Mouse (Mus musculus) hindbrain, embryonic 15.5 days (tissue): ENCODE results near the gene Eml4. TPM values are rescaled to one million over a fixed set of nuclear protein-coding genes. Genes with fewer than 3 reads are reported as not detected.

Experiments
- ATAC-seq: fragments of 200-750 bp; cut with Nextera tagmentation; 2 replicates; pipeline ENCODE4 v1.8.0; 2017; ENCODE audit warnings: low read depth, moderate number of reproducible peaks, moderate TSS enrichment; ENCODE audit not compliant: low FRiP score
- H3K27ac ChIP-seq: fragments of 300-500 bp; sonication (generic); replicated peaks from 2 replicates; pipeline ENCODE4 v1.5.1; 2015; ENCODE audit warnings: mild to moderate bottlenecking, inconsistent platforms
- H3K27me3 ChIP-seq: fragments of 300-500 bp; sonication (generic); 2 replicates; pipeline ENCODE4 v1.6.1; 2015; ENCODE audit warnings: control low read depth, inconsistent platforms
- H3K36me3 ChIP-seq: fragments of 300-500 bp; sonication (generic); 2 replicates; pipeline ENCODE4 v1.6.1; 2015; ENCODE audit warnings: control low read depth, inconsistent platforms
- H3K4me1 ChIP-seq: fragments of 300-500 bp; sonication (generic); replicated peaks from 2 replicates; pipeline ENCODE4 v1.6.1; 2015; ENCODE audit warnings: control low read depth, inconsistent platforms
- H3K4me2 ChIP-seq: fragments of 300-500 bp; sonication (generic); 2 replicates; pipeline ENCODE4 v1.6.1; 2015; ENCODE audit warnings: moderate library complexity, mild to moderate bottlenecking, inconsistent platforms
- H3K4me3 ChIP-seq: fragments of 300-500 bp; sonication (generic); 2 replicates; pipeline ENCODE4 v1.5.1; 2015; ENCODE audit warnings: mild to moderate bottlenecking, inconsistent platforms
- H3K9ac ChIP-seq: fragments of 300-500 bp; sonication (generic); 2 replicates; pipeline ENCODE4 v1.6.1; 2015; ENCODE audit warnings: inconsistent platforms
- H3K9me3 ChIP-seq: fragments of 300-500 bp; sonication (generic); 2 replicates; pipeline ENCODE4 v1.6.1; 2016; ENCODE audit warnings: control low read depth, inconsistent platforms
- WGBS: fragments of 180-500 bp; shearing (Covaris S2); methylation state at CpG from one replicate; pipeline ENCODE4 v1.1.7; 2015; 5-methylcytosine and 5-hydroxymethylcytosine counted together
- polyA plus RNA-seq: library from polyadenylated mRNA; unstranded; fragments of >200 nt; fragmentation: Nextera tagmentation; extraction: Ambion mirVana; gene quantifications from 2 replicates; pipeline ENCODE4 v1.2.1, GENCODE M21; 2015

Eml4 gene
- polyA plus RNA-seq, 1 experiment from 2014 or later: 32.6 TPM

DNA sequence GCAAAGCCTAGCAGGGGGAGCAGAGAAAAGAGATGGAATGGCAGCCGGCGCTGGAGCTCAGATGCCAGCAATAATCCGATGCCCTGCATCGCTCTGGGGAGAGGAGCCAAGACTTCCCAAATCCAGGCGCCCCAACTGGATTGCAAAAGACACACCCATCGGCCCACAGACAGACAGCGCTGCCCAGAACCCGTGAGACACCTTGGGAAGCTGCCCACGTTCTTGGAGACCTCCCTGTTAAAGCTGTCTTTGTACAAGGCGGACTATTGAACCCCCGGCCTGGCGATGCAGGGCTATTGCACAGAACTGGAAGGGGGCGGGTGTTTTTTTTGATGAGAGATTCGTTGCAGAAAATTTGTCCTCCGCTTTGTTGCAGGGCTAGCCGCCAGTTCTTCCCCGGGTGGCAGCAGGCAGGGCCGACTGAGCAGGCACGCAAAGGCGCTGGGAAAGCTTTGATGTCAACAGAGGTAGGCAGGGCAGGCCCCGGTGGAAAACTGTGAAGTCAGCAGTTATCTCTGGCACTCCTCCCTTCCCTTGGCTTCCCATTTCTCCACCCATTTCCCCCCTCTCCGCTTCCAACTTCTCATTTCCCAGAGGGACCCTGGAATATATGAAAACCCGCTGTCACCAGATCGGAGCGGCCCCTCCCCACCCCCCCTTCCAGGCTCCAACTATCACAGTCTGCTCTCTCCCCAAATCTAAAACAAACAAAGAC is 28.0 kb upstream of the Eml4 start:
- H3K4me3 ChIP-seq: peak overlapping the region; percentile 29
- peak overlapping the region; percentile 57 for H3K4me2 ChIP-seq
- no peaks in the 10 kb centered on the region for H3K9me3 ChIP-seq
- H3K4me1 ChIP-seq: peaks cover 17% of the 10 kb centered on the region
- peak overlapping the region; percentile 27; the same call in 1 of the 2 replicates for H3K9ac ChIP-seq
- no peaks in the 10 kb centered on the region for H3K36me3 ChIP-seq
- ATAC-seq: peak; percentile 69; the same call in 1 of the 2 replicates
- WGBS: 10% methylated on average over 25 of the region's 25 CpGs
- no peaks in the 10 kb centered on the region for H3K27me3 ChIP-seq
- peak overlapping the region; percentile 62 for H3K27ac ChIP-seq

DNA sequence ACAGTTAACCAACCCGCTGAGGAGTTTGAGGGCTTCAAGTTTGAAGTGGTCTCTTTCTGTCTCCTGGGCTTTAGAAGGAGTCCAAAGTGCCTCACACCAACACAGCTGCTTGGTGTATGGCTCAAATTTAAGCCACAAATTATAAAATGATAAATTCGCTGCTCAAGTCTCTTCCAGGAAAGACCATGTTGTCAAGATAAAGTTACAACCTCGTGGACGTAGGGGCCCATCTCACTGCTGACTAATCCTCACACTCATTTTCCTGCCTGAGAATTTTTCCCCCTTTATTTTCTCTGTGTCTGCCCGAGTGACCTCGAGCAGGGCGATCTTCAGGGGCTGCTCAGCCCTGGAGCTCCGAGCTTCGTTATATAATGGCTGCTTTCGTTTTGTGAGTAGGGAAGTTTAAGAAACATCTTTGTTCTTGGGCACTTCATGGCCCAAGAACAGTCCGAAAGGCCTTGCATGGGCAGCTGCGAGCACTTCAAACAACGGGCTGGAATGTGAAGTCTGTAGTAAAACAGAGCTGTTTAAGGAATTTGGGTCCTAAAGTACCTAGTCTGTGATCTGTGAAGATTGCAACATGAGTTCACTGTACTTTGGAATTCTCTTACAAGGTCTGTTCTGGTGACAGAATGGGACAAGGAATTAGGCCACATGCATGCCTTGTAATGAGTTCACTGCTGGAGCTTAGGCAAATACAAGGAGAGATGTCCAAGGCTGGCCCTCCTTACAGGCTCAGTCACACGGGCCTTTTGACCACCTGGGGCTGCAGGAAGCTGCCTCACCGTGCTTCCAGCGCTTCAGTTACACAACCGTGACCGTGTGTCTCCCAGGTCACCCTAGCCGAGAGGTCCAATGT is 27.1 kb upstream of the Eml4 start:
- Histone ChIP-seq H3K9me3 (no peaks in the 10 kb centered on the region), H3K4me1 (peaks cover 17% of the 10 kb centered on the region), H3K36me3 (no peaks in the 10 kb centered on the region), H3K27ac (0 out of 2 replicates have a peak overlapping the region, but pooled peaks have one; percentile 62), H3K4me3 (no peak overlapping the region), H3K9ac (no peak overlapping the region), H3K4me2 (0 out of 2 replicates have a peak overlapping the region, but pooled peaks have one; percentile 57), H3K27me3 (no peaks in the 10 kb centered on the region)
- no peak for ATAC-seq
- 63% methylated on average over 19 of the region's 19 CpGs for WGBS

DNA sequence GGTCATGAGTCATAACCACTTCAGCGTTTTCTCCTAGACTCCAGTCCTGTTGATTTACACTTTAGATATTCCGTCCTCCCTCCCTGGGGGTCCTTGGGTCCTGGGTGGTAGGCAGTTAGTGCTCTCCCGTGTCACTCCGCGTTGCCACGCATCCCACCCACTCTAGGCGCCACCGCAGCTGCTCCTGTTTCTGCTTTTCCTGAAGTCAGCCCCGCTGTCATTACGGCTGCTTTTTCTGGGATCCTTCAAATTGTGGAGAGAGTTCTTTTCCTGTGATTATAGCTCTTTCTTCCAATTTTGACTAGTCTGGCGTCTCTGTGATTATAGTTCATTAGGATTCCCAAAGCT is 26.5 kb upstream of the Eml4 start:
- H3K9me3 ChIP-seq: no peaks in the 10 kb centered on the region
- no peak for ATAC-seq
- no peak overlapping the region for H3K27ac ChIP-seq
- H3K4me1 ChIP-seq: peaks cover 17% of the 10 kb centered on the region
- H3K36me3 ChIP-seq: no peaks in the 10 kb centered on the region
- WGBS: 87% methylated on average over 11 of the region's 11 CpGs
- H3K4me2 ChIP-seq: no peak overlapping the region
- H3K4me3 ChIP-seq: no peak overlapping the region
- no peaks in the 10 kb centered on the region for H3K27me3 ChIP-seq
- no peak overlapping the region for H3K9ac ChIP-seq

DNA sequence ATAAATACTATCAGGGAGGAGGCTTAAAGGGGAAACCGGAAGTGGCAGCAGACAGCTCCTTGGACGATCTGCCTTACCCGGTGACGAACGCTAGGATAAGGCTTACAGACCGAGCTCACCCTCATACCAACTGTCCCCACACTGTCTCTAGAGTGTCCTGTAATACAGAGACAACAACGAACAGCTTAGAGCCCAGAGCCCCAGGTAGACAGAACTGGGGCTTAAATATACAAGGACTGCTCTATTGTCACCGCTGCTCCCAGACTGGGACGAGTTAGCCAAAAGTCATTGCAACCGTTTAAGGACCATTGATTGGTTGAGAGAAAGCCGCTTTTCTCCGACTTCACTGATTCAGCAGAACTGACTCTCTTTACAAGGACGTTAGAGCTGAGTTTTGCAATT is 15.5 kb upstream of the Eml4 start:
- Histone ChIP-seq H3K9ac (no peak overlapping the region), H3K4me2 (peak overlapping the region; percentile 31), H3K27me3 (no peaks in the 10 kb centered on the region), H3K4me3 (no peak overlapping the region), H3K27ac (no peak overlapping the region), H3K36me3 (no peaks in the 10 kb centered on the region), H3K4me1 (no peaks in the 10 kb centered on the region), H3K9me3 (no peaks in the 10 kb centered on the region)
- ATAC-seq: no peak
- WGBS: 49% methylated on average over 13 of the region's 13 CpGs

DNA sequence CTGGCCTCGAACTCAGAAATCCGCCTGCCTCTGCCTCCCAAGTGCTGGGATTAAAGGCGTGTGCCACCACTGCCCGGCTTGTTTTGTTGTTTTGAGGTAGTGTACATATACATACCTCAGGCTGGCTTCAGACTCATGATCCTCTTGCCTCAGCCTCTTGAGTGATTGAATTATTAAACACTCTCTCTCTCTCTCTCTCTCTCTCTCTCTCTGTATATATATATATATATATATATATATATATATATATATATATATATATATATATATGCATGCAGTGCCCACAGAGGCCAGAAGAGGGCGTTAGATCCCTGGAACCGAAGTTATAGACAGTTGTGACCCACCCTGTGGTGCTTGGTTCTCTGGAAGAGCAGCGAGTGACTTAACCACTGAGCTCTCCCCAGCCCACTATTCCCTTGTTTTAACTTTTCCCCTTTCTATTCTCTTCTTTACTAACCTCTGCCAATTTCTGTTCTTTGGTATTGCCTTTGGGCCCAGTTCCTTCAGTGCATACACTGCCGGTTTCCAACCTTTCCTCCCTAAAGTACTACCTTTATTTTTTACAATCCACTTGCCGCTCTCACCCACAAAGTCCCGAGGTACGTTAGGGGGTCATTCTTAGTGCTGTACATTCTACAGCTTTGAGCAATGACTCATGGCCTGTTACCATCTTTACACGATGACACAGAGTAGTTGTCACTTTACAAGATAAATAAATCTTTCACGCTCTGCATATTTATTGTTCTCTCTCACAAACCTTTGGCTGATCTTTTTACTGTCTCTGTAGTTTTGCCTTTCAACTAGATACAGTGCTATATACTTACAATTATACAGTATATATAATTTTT is 13.5 kb upstream of the Eml4 start:
- H3K36me3 ChIP-seq: no peaks in the 10 kb centered on the region

DNA sequence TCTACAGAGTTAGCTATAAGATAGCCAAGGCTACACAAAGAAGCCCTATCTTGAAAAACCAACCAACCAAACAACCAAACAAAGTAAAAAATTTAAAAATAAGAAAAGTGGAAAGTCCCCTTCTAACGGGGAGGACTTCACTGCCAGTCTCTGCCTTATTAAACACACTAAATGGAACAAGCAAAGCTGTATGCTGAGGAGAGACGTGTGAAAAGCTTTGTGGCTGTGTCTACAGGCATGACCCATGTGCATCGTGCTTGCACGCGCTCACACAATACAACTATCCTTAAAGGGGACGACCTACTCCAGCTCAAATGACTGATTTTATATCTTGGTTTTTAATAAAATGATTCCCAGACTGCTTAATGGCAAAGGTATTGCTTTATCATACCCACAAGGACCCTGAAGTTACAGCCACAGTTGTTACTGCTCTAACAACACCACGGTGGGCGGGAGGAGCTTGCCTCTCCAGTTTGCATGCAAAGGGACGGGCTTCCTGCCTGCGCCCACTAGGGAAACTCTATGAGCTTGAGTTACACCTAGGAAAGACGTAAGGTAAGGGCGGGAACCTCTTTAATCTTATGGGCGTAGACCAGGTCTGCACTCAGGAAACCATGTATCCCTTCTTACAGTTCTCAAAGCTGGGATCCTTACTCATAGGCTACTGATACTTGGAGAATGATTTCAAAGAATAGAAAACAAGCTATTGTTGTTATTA is 11.2 kb upstream of the Eml4 start:
- Histone ChIP-seq H3K9ac (no peak overlapping the region), H3K27me3 (no peaks in the 10 kb centered on the region), H3K36me3 (no peaks in the 10 kb centered on the region), H3K4me3 (no peak overlapping the region), H3K4me1 (no peaks in the 10 kb centered on the region), H3K4me2 (no peak overlapping the region), H3K9me3 (no peaks in the 10 kb centered on the region), H3K27ac (no peak overlapping the region)
- WGBS: 85% methylated on average over 13 of the region's 13 CpGs
- ATAC-seq: no peak

More for the DNA sequence above, 13.5 kb upstream of the Eml4 start:
- 79% methylated on average over 13 of the region's 13 CpGs for WGBS
- Histone ChIP-seq H3K4me3 (no peak overlapping the region), H3K27me3 (no peaks in the 10 kb centered on the region), H3K9me3 (no peaks in the 10 kb centered on the region), H3K9ac (no peak overlapping the region), H3K4me2 (no peak overlapping the region), H3K27ac (no peak overlapping the region), H3K4me1 (no peaks in the 10 kb centered on the region)
- ATAC-seq: no peak

DNA sequence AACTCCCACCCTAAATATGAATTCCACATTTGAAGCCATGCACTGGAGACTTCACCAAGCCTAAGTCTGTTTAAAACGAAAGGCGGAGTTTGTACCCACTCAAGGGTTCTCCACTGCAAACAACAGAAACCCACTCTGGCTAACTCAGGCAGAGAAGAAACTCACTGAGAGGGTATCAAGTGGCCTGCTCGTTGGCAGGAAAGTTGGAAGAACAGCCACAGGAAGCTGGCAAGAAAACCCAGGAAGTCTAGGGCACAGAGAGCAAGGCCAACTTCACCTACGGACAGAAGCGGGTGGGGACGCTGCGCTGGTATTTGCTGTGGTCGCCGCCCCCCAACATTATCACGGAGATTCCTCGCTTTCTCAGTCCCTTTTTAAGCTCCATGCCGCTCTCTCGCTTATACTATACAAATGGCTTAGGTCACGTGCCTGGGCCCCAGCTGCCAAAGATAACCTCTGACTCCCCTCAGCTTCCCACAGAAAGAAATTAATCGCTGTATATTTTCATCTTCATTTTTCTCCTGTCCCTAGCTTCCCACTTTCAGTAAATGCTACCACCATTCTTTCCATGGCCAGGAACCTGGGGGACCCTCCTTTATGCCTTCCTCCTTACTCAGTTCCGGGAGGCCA is 9.7 kb upstream of the Eml4 start:
- no peaks in the 10 kb centered on the region for H3K27me3 ChIP-seq
- no peak for ATAC-seq
- no peak overlapping the region for H3K27ac ChIP-seq
- H3K36me3 ChIP-seq: no peaks in the 10 kb centered on the region
- no peak overlapping the region for H3K9ac ChIP-seq
- no peak overlapping the region for H3K4me3 ChIP-seq
- no peaks in the 10 kb centered on the region for H3K4me1 ChIP-seq
- WGBS: 75% methylated on average over 16 of the region's 16 CpGs
- no peaks in the 10 kb centered on the region for H3K9me3 ChIP-seq
- no peak overlapping the region for H3K4me2 ChIP-seq

DNA sequence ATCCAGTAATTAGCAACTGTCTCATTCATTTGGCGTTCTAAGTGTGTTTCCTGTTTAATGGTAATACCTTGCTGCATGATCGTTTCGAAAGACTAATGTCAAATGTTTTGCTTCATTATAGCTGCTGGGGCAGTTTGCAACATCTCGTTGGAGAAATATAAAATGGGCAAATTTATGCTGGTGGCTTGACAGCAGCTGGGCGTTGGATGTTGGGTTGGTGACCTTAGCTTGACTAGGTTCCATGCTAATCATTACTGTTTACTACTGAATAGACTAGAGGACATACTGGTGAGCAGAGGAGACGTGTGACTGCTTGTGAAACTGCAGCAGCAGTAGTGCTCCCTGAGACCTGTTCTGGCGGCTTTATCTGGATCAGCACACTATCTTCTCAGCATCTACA is 6.5 kb upstream of the Eml4 start:
- Histone ChIP-seq H3K9me3 (no peaks in the 10 kb centered on the region), H3K4me1 (no peaks in the 10 kb centered on the region), H3K4me2 (no peak overlapping the region), H3K27ac (no peak overlapping the region), H3K27me3 (no peaks in the 10 kb centered on the region), H3K4me3 (no peak overlapping the region), H3K9ac (no peak overlapping the region), H3K36me3 (no peaks in the 10 kb centered on the region)
- 82% methylated on average over 7 of the region's 7 CpGs for WGBS
- ATAC-seq: no peak

DNA sequence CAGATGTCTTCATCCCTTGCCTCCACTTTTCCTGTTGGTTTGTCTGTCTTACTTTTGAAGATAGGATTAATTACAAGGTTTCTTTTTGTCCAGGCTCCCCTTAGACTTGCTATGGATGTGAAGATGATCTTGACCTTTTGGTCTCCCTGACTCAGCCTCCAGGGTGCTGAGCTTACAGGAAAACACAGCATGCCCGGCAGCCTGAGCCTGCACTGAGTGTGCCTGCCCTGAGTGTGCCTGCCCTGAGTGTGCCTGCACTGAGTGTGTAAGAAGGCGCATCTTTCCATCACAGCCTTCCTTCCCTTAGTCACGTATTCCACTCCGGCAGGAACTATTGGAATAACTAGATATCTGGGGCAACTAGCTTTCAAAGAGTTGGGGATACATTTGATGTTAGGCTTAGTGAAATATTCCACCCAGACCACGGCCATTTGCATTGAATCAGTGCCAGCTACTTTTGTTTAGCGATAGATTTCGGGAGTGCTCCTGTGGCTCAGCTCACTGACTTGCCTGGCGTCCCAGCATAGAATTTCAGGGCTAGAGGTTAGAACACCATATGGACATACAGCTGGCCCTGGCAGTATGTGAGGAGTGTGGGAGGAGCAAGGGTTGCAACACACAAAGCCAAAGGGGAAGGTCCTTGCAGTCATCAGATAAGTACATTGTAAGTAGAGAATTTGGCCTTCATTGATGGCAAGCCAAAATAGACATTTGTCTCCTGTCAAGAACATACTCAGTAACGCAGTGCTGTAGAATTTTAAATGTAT is 2.5 kb upstream of the Eml4 start:
- H3K36me3 ChIP-seq: no peaks in the 10 kb centered on the region
- no peaks in the 10 kb centered on the region for H3K27me3 ChIP-seq
- WGBS: 78% methylated on average over 9 of the region's 9 CpGs
- H3K4me3 ChIP-seq: no peak overlapping the region
- peaks cover 23% of the 10 kb centered on the region for H3K4me1 ChIP-seq
- ATAC-seq: no peak
- no peaks in the 10 kb centered on the region for H3K9me3 ChIP-seq
- H3K4me2 ChIP-seq: no peak overlapping the region
- H3K27ac ChIP-seq: no peak overlapping the region
- H3K9ac ChIP-seq: no peak overlapping the region

DNA sequence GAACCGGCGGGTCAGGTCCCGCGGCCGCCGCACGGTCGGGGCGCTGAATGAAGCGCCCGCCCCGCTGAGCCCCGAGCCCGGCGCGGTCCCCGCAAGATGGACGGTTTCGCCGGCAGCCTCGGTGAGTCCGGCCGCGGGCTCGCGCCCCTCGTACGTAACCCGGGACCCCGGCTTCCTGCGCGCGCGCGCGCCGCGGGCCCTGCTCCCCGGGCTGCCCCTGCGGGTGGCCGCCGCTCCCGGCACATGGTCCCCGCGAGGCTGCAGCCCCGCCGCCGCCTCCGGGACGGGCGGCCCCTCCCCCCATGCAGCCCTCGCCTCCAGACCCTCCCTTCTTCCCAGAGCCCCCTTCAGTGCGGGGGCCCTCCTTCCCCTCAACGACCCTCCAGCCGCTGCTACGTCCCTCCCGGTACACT is 394 bp downstream of the Eml4 start:
- Histone ChIP-seq H3K27ac (peak overlapping the region; percentile 90), H3K4me3 (peak overlapping the region; percentile 93), H3K4me2 (peak overlapping the region; percentile 81), H3K36me3 (no peaks in the 10 kb centered on the region), H3K27me3 (no peaks in the 10 kb centered on the region), H3K9me3 (no peaks in the 10 kb centered on the region), H3K4me1 (peaks cover 32% of the 10 kb centered on the region), H3K9ac (peak overlapping the region; percentile 90)
- peak; percentile 82 for ATAC-seq
- WGBS: under 1% methylated on average over 33 of the region's 57 CpGs
